Mouse (Mus musculus) retina, embryonic 14.5 days (tissue): ENCODE measurements around the gene Obp2a.
"Not testable (repeated sequence)": the region's sequence is repeated elsewhere in the genome, so short reads cannot be mapped to it uniquely, and the experiment has no call there.

ENCODE experiments used
- DNase-seq: peaks from one replicate; pipeline ENCODE4 v3.0.0-alpha.2; 2015; ENCODE audit warnings: low spot score

The Obp2a gene

DNA sequence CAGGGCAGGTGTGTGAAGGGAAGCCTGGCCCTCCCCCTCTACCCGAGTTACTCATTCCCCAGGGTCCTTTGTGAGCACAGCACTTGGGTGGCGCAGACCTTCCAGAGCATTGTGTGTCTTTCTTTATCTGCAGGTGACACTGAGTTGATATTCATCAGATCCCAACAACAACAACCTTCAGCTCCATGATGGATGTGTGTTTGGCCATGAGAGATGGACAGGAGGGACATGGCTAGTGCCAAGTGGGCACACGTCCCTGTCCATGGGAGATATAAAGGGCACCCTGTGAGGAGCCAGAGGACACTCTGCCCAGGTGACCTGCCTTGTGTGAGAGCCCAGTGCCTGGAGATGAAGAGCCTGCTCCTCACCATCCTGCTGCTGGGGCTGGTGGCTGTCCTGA, at the start of gene Obp2a:
Obp2a (plus strand) TSS at position 301 of the 400 bp plus-strand sequence.
- DNase-seq, result not testable (repeated sequence)

DNA sequence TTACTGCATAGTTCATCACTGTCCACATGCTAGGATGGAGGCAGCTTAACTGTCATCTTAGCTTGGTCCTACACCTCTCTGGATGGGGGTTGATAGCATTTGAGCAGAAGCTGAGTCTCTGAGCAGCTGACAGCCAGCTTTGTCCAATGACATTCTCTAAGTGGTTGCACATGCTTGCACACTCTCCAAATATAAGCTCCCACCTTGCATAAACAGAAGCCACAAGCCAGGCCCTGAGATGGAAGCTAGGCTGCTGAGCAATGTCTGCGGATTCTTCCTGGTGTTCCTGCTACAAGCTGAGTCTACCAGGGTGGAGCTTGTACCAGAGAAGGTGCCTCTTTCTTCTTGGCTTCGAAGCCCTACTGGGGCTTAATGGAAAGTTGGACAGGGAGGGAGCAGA, 46.9 kb upstream of the Obp2a start, which contains the start of gene Lcn8:
Lcn8 (plus strand) TSS at position 219 of the 400 bp plus-strand sequence.
- no peak for DNase-seq

DNA sequence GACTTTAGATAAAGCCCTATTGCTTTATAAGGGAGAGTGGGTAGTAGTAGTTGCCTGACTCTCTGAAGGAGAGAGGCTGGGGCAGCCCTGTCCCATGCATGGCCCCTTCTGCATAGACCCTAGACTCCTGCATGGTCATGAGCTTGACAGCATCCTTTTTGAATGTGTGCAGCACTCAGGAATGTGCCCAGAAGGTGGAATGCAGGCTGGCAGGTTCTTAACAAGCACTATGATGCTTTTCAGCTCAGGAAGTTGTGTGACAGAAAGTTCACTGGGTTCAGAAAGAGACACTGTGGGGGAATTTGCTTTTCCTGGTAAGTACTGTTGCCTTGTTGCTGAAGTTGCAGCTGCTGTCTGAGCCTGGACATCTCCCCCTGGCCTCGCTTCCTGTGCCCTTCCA, 45.3 kb upstream of the Obp2a start:
- no peak for DNase-seq

DNA sequence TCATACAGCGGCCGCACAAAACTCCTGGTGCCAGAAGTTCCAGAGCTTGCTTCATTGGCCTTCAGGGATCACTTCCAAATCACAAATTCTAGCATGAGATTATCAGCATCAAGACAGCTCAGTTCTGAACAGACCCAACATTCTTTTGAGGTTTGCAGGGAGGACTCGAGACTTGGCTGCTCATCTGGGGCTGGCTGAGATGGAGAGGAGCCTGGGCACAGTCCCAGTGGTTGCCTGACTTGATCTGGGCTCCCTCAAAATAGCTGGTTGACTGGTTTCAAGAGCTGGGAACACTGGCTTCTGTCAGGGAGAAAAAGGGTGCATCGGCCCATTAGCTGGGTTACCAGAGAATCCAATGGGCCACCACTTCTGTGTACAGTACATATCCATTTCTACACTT, 43.2 kb upstream of the Obp2a start:
- no peak for DNase-seq

DNA sequence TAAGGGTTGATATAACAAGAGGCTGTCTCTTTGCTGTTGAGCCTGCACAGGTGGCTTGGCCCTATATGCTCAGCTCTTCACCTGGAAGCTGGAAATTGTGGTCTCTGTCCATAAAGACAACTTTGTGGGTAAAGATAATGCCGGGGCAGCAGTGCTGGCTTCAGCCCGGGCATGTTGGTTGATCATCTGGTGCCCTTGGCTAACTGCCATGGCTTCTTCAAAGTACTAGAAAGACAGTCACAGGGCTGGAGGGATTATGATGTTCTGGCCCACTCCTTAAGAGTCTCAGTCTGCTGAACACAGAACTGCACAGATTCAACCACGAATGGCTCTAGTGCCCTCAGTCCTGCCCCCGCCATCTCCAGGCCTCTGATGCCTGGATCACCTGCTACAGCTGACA, 42.6 kb upstream of the Obp2a start:
- no peak for DNase-seq

DNA sequence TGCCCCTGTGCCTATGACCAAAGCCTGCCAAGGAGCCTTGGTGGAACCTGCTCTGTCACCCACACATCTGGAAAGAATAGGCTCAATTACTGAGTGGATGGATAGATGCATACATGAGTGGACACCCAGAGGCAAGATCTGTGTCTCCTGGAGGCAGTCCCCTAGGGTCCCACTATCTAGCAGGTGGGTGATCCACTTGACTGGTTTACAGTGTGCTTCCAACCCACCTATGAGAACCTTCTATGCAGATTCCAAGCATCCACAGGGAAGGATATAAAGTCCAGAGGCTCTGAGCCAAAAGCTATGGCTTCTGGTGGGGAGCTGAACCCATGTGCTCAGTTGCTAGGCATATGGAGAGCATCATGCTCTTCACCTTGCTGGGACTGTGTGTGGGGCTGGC, 42.2 kb upstream of the Obp2a start, which contains the start of gene Lcn5:
Lcn5 (plus strand) TSS at position 301 of the 400 bp plus-strand sequence.
- no peak for DNase-seq

DNA sequence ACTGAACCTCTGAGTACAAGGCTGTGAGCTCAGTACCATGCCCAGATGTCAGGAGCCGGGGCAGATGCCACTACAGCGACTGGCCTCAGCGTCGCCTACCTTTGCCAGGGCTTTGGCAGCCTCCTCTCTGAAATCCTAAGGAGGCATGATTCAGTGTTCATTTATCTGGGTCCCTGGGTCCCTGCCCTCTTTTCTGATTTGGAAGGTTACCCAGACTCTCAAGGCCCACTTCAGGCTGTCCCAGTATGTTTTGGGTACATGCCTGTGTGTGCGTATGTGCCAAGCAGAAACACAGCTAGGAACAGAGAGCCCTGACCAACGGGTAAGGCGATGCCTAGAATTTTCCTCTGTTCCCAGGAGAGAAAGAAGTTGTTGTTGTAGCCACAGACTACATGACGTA, 39.6 kb upstream of the Obp2a start:
- DNase-seq, result no peak

DNA sequence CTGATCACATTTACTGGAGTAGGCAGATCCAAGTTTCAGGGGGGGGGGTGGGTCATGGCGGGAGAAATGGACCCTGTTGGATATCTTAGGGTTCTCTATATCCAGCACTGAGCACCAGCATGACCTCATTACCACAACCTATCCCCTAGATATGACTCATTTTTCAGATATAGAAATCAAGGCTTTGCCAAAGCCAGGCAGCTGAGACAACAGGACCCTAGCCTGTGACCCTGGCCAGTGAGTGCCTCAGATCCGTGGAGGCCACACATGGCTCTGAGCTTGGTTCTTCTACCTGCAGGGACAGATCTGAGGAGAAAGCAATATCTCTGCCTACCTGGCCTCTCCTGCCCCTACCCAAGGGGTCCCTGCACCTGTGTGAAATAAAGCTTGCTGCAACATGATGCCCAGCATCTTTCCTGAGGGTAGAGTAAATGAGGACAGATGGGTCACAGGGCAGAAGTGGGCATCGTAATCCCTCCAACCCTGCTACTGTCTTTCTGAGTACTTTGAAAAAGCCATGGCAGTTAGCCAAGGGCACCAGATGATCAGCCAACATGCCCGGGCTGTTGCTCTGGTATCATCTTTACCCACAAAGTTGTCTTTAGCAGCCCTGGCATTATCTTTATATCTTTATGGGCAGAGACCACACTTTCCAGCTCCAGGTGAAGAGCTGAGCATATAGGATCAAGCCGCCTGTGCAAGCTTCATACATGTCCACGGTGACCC, 38.4 kb upstream of the Obp2a start:
- no peak for DNase-seq

DNA sequence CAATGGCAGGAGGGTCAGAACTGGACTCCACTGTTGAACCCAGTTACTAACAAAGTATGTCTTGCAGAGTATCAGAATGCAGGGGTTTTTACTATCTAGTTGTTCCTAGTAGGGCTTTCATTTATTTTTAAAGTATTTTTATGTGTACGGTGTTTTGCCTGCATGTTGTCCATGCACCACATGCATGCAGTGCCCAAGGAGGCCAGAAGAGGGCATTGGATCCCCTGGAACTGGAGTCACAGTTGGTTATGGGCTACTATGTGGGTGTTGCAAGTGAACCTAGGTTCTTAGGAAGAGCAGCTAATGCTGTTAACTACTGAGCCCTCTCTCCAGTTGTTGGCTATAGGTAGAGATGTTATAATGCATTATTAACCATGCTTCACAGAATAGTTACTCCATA, 36.3 kb upstream of the Obp2a start:
- peak; percentile 59 for DNase-seq

DNA sequence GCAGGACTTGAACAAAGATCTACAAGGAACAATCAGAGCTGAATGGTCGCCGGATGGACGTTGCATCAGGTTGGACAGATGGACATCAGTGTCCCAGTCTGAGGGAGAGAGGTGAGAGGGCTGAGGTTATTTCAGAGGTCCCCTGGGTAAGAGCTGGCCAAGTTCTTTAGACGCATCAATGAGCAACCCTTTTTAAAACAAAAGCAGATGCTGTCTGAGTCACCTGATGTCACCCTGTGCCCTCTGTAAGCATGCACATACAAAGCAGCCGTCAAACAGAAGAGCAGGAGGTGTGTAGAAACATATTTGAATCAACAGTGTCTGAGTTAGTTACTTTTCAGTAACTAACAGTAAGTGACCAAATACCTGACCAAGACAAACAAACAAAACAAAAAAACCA, 35.7 kb upstream of the Obp2a start:
- DNase-seq, result no peak

DNA sequence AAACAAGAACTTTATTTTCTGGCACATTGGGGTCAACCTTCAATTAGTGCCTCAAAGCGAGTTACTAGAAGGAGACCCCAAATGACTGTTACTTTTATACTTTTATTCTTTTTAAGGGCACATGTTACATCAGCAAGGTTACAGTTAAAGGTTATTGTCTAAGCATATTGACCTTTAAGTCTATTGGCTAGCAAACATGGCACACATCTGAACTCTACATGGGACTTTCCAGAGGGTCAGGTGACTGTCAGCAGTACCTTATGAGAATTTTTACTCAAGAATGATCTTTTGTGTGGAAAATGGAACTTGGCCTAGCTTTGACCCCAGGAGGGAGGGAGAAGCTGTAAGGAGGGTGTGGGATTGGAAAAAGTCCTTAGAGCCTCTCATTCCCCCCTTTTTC, 33.3 kb upstream of the Obp2a start:
- DNase-seq, result no peak

DNA sequence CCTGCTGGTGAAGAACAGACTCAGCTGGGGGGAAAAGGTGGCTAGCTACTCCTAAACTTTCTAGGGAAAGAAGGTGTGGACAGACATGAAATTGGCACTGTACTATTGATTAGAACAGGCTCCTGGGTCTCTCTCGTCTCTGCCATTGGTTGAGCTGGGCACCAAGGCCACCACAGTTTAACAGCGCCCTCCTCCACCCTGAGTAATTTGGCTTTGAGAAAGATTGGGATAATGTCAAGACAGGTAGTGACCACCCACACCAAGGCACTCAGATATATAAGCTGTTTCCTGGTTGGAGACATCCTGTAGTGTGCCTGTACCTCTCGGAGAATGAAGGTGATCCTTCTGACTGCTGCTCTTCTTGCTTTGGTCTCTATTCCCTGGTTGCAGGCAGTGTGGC, 23.4 kb upstream of the Obp2a start, which contains the start of gene Lcn6:
Lcn6 (plus strand) TSS at position 301 of the 400 bp plus-strand sequence.
- DNase-seq, result no peak

DNA sequence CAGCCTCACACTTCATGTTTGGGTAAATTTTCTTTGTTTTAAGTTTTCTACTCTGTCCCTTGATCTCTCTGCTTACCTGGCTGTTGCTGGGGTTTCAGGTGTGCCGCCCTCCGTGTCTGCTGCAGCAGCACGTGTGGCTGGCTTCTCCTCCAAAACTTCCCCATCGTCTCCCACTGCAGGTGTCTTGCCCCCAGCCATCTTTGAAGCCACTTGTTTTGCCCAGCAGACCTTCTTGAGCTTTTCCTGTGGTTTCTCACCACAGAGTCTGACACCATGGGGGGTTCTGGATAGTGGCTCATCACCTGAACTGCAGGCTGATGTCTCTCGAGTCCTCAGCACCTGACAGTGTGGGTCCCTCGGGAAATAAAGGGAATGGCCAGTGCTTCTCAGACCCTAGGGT, 20.3 kb upstream of the Obp2a start:
- DNase-seq, result no peak

DNA sequence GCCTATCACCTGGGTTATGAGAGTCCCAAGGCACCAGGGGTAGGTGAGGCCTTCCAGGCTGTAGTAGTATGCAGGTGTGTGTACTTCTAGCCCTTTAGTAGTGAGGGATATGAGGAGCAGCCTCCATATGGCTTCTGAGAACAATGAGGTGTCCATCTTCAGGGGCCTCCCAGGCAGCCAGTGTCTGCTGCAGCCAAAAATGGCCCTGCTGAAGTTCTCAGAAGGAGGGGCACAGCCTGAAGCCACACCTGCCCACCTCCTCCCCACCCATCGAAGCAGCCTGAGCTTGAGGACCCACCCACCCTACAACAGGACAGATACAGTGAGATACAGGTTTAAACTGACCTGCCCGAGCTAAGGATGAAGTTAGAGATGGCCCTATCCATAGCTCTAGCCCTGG, 17.4 kb upstream of the Obp2a start, which contains the start of gene Lcn10:
Lcn10 (plus strand) TSS at position 301 of the 400 bp plus-strand sequence.
- no peak for DNase-seq

DNA sequence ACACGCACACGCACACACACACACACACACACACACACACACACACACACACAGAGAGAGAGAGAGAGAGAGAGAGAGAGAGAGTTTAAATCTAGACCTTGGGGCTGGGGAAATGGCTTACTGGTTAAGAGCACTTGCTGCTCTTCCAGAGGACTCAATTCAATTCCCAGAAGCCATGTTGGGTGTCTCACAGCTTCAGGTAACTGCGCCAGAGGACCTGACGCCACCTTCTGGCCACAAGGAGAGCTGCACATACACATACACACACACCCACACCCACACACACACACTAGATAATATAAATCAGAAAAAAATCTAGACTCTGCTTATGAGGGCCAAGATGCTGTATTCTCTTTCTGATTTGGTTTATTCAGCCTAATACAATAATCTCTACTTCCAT, 12.9 kb upstream of the Obp2a start:
- DNase-seq, result no peak

DNA sequence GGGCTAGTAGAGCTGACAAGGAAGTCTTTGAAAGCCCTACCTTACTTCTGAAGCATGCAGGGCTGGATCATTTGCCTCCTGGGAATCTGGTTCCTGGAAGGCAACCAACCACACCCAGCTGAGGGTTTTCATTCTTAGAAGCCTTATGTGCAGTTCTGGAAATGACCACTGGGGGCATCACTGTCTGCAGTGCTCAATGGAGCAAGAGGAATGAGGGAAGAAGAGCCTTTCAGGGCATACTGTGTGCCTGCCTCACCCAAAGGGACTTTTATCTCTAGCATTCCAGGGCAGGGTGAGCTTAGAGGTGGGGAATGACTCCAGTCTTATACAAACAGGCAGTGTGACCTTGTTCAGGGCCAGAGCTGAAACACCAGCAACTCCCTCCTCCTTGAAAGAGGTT, 5.2 kb upstream of the Obp2a start:
- DNase-seq, result peak; percentile 85

DNA sequence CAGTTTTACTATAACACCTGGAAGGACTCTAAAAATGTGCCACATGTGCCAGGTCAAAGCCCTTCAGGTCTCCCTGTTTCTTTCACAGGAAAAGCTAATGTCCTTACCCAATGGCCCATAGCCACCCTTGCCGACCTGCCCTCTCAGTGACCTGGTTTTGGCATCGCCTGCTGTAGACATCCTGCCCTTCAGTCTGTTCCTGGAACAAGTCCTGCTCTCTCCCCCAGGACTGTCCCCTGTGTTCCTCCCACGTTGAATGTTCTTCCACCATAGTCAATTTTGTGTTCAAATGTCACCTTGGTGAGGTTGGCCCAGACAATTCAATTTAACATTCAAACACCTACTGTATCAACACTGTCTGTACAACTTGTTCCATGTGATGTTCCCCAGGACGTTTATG, 2.9 kb upstream of the Obp2a start:
- no peak for DNase-seq

DNA sequence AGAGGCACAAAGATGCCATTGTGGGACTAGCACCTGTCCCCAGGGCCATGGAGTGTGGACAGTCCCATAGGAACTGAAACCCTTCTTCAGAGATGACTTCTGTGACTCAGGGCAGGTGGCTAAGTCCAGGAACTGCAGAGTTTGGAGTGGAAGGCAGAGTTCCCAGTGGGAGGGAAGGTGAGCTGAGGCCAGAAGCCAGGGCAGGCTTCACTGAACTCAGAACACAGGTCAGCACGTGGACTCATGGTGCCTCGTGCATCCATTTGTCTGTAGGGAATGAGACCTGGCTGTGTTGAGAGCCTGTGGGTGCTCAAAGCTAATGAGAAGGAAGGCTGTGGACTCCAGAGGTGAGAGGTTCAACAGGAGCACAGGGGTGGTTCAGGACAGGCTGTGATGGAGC, 1.1 kb upstream of the Obp2a start:
- DNase-seq, result no peak

DNA sequence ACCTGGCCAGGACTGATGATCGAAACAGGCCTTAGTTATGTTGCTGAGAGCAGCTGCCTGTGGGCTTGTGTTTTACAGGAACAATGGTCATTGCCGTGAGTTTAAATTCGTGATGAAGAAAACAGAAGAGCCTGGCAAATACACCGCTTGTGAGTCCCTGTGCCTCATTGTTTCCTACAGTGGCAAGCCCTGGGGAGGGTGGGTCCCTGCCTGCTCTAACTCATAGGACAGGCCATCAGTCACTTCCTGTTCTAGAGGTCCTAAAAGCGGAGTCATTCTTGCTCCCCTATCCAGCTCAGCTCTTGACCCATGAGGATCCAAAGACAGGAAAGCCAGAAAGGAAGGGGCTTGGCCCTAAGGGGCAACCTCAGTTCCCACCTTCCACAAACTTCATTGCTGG, 1.2 kb downstream of the Obp2a start:
- no peak for DNase-seq

DNA sequence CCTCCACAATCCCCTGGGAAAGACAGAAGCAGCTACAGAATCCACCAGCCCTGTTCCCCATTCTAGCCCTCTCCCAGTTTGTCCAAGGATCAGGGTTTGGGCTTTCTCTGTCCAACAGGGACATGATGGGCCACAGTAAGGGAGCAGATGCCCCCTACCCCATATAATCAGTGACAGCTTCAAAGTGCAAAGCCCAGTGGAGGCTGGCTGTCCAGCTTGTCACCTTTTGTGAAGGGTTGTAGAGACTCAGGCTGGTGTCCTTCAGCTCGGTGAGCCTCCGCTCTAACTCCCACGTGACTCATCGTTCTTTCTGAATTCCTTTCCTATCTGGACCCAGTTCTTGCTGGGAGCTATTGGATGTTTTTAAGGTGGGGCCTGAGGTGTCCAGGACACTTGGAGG, 3.9 kb downstream of the Obp2a start:
- no peak for DNase-seq

DNA sequence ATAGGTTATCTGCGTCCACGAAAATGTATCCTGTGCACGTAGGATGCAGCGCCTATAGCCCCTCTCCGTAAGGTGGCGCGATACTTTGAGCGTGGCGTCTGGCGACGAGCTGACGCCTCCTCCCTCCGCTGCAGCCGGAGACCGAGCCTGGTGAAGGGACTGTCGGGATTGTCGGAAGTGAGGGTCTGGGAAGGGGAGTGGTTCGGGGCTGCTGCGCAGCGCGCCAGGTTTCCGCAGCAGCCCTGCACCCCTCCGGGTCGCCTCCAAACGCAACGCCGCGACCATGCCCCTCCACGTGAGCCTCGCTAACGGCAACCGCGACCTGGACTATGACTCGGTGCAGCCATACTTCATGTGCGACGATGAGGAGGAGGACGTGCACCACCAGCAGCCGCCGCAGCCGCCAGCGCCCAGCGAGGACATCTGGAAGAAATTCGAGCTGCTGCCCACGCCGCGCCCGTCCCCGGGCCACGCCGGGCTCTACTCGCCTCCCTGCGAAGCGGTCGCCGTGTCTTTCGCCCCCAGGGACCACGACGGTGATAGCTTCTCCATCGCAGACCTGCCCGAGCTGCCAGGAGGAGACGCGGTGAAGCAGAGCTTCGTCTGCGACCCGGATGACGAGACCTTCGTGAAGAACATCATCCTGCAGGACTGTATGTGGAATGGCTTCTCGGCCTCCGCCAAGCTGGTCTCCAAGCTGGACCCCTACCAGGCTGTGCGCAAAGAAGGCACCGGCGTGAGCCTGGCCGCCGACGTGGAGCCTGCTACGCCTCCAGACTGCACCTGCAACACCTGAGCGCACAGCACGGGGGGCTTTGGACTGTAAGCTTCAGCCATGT, 7.0 kb downstream of the Obp2a start, which contains the start of gene Bmyc:
Bmyc (plus strand) TSS at position 97 of the 839 bp plus-strand sequence.
- DNase-seq, result peak; percentile 86

DNA sequence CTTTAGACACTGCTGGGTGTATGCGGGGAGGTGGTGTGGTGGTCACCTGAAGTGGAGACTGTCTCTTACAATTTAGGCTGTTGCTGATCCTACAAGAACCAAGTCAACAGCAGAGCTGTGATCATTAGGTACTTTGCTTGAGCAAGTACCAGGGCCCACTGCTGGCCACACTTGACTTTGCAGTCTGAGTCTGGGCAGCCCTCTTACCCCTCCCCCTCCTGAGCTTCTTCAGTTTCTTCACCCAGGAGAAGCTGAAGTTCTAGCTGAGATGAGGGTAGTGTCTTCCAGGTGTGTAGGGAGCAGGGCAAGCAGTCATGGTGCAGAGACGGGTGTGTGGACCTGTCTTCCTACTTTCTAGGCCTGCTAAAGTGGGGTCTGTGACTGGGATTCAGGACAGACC, 8.3 kb downstream of the Obp2a start:
- DNase-seq, result peak; percentile 68

DNA sequence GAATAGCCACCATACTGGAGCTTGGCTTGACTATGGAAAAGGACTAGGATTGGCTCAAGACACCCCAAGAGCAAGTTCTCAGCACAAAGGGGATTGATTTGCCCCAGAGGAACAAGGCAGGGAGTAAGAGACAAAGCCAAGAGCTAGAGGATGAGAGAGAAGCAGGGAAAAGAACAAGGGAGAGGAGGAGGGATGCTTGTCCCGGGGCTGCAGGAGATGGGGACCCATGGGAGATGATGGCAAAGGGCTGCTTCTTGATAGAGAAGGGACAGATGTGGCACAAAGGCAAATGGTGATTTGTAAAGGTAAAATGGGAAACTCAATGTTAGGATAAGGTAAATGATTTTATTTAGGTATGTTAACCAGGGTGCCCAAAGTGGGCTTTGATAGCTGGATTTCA, 9.2 kb downstream of the Obp2a start:
- DNase-seq, result not testable (repeated sequence)
